Mouse (Mus musculus) T-helper 17 cell (primary cell): ENCODE measurements at regions not wholly inside any gene's neighbourhood (a gene's known extent, or its start where the extent isn't known, plus 50 kb on each side); places are given as distances from the start of the nearest gene placed in this dataset.

ENCODE experiments used
- in situ Hi-C, 2 experiments: fragments of 300-600 bp; cut with MboI, MseI; formaldehyde crosslinking; loops; 1 replicate in 1 of 2; 2 replicates in 1 of 2; pipeline ENCODE4 v1.15.1; 2025; ENCODE audit warnings: high pct_unique_total_duplicates in 2 of 2

DNA sequence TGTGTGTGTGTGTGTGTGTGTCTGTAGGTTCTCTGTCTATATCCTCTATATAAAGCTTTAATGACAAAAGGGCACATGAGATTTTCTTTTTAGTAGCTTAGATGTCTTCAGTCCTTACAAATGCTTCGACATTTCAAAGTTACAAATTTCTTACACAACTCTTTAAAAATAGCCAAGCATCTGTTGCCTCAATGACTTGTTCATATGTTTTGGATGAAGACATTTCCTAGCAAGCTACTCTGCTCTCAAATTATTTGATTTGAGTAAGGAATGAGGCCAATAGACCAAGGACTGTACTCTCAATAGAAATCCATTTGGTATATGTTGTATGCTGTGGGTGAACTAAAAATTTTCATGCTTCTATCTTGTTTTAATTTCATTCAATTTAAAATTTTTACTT is 611.3 kb upstream of the 4931408C20Rik start:
- in situ Hi-C loops: loop anchor here in 1 of 2 experiments (5.0 kb wide), 1 partner anchor 1411 kb away; no protein-coding TSS in a partner anchor

DNA sequence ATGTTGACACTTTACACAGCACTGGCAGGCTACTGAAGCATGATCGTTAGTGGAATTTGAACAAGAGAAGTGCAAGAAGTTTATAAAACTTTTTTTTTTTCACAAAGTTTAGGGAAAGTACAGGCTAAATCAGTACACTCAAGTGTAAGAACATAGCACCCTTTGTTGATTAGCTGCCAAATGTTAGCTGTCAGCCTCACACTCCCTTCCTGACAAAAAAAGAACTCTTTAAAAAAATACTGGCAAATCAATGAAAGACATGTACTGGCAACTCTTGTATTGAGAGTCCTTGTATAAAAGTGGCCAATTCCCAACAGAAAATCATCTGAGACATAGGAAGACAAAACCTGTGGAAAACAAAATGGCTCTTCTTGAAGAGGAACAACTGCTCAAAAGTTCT is 577.7 kb upstream of the 4931408C20Rik start:
- in situ Hi-C loops: no loop called here

DNA sequence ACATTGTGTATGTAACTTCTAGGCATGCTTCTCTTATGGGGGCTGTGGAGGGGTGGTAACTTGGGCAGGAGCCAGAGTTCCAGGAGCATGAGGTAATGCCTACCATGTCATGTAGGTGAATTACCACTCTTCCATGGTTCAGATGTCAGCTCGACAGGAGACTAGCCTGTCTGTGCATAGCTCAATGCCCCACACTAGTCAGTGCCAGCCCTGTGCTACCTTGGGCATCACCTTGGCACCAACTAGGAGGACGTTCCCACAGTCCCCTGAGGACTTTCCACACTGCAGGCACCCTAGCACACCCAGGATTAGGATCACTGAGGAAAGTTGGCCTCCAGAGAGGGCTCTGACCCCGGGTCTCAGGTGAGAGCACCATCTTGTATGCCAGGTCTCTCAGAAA is 573.9 kb upstream of the 4931408C20Rik start:
- in situ Hi-C loops: no loop called here
